Comparison of ENCODE assay signal across 10 mouse cellular contexts in the genomic region with DNA sequence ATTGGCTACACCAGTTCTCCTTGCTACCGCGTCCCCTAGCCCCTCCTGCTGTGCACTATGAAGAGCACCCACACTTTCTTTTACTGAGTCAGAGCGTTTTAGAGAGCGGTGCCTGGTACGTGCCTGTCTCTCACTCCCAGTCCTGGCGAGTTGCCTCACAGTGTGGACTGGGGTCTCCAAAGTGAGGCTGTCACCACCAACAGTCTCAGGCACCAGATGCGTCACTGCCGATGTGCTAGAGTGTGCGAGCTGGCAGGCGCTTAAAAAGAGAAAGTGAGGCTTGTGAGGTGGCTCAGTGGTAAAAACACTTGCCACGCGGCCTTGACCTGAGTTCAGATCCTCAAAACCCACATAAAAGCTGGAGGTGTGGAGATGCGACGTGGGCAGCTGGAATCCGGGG. TPM values are rescaled to one million over a fixed set of nuclear protein-coding genes. Genes with fewer than 3 reads are reported as not detected.
DNase-seq lines count a peak whose midpoint lies in the region; ATAC-seq and TF ChIP-seq lines count a peak whose summit lies in the region.
"Had no signal": no experiment of that assay in that cellular context is flagged by ENCODE, and none has a peak within 500 bp of the region (broad histone marks: within the 10 kb centered on the region; RNA-seq: fewer than 3 reads in every experiment).

No protein-coding gene starts in this region.

- DNase-seq in gastrocnemius, adult 2 months: no peak
- no peak for DNase-seq in gastrocnemius, adult 8-10 months (ENCODE audit: low spot score in 2 of 2)
- DNase-seq in right cerebral cortex, postnatal 14 days: peak; percentile 44
- DNase-seq in right cerebral cortex, adult 18-20 months: no peak
- no peak for DNase-seq in frontal cortex, adult 2 months (ENCODE audit: extremely low spot score in 1 of 2, low spot score in 1 of 2)
- DNase-seq: thymus, postnatal 25 days had no signal

- no peak for ATAC-seq in heart, embryonic 12.5 days (ENCODE audit: insufficient number of reproducible peaks, low FRiP score)
- no peak for ATAC-seq in neural tube, embryonic 13.5 days (ENCODE audit: low read depth)
- ATAC-seq in monocyte, adult 5-6 weeks (replicated peaks; ENCODE audit: insufficient number of reproducible peaks, low FRiP score, low TSS enrichment, poor library complexity, severe bottlenecking): no peak
- ATAC-seq: Patski had no signal

- H3K4me2 ChIP-seq in heart, embryonic 12.5 days: peak overlapping the region; percentile 50
- H3K4me2 ChIP-seq in neural tube, embryonic 13.5 days: no peak overlapping the region

- H3K27ac ChIP-seq in gastrocnemius, adult 2 months: peak overlapping the region; percentile 43; the same call in 1 of the 2 replicates
- peak overlapping the region; percentile 75 for H3K27ac ChIP-seq in heart, embryonic 12.5 days (ENCODE audit: poor library complexity, severe bottlenecking)
- peak overlapping the region; percentile 34; the same call in 1 of the 2 replicates for H3K27ac ChIP-seq in neural tube, embryonic 13.5 days (replicated peaks)

- H3K4me3 ChIP-seq in gastrocnemius, adult 2 months: no peak overlapping the region
- no peak overlapping the region for H3K4me3 ChIP-seq in heart, embryonic 12.5 days
- H3K4me3 ChIP-seq in neural tube, embryonic 13.5 days: no peak overlapping the region

- H3K4me1 ChIP-seq in heart, embryonic 12.5 days (replicated peaks): peaks cover 80% of the 10 kb centered on the region
- H3K4me1 ChIP-seq in neural tube, embryonic 13.5 days (replicated peaks): peaks cover 88% of the 10 kb centered on the region

- 40% methylated on average over 15 of the region's 15 CpGs for WGBS in heart, embryonic 12.5 days
- WGBS in neural tube, embryonic 13.5 days: 53% methylated on average over 15 of the region's 15 CpGs

- no peaks in the 10 kb centered on the region for H3K27me3 ChIP-seq in heart, embryonic 12.5 days (replicated peaks)
- H3K27me3 ChIP-seq in neural tube, embryonic 13.5 days: no peaks in the 10 kb centered on the region
- H3K27me3 ChIP-seq: Patski had no signal

- H3K9ac ChIP-seq in heart, embryonic 12.5 days: peak overlapping the region; percentile 53
- peak overlapping the region; percentile 9; the same call in 1 of the 2 replicates for H3K9ac ChIP-seq in neural tube, embryonic 13.5 days

- H3K9me3 ChIP-seq in heart, embryonic 12.5 days (replicated peaks): no peaks in the 10 kb centered on the region
- H3K9me3 ChIP-seq in neural tube, embryonic 13.5 days: no peaks in the 10 kb centered on the region

- TF ChIP-seq CTCF in gastrocnemius, adult 2 months (IDR thresholded peaks at IDR 0.05): no peak

- intact Hi-C loops in gastrocnemius, adult 2 months (cut with DNase I): no loop called here

- H3K36me3 ChIP-seq in heart, embryonic 12.5 days: 0 out of 2 replicates have a peak, but pooled peaks cover 7% of the 10 kb centered on the region
- no peaks in the 10 kb centered on the region for H3K36me3 ChIP-seq in neural tube, embryonic 13.5 days

RNA-seq across cellular contexts. Expression of a gene that starts 8.2 kb away (rescaled TPM):
- 10 to 100 TPM; 62.8 to 88.2 TPM for total RNA-seq in gastrocnemius, adult 2 months (2021)
- 10 to 100 TPM; 56.9 to 73.2 (median 69.1) TPM for total RNA-seq in gastrocnemius, adult 8-10 months (2022)
- polyA plus RNA-seq in heart, embryonic 12.5 days (2016; fragmentation: Nextera tagmentation; extraction: Ambion mirVana): 156 and 158 TPM in 2 replicates
- 128 and 130 TPM in 2 replicates for polyA plus RNA-seq in neural tube, embryonic 13.5 days (2015; fragmentation: Nextera tagmentation; extraction: Ambion mirVana)
- polyA plus RNA-seq in frontal cortex, adult 2 months (2012; rRNA removed): 608 and 638 TPM in 2 replicates
- total RNA-seq in monocyte, adult 5-6 weeks (2017): 648 to 883 TPM (median 742 TPM) in 3 replicates
